Mouse (Mus musculus) neural tube, embryonic 14.5 days (tissue): ENCODE data around the gene Fam243. TPM values are rescaled to one million over a fixed set of nuclear protein-coding genes. Genes with fewer than 3 reads are reported as not detected.

ENCODE experiments used
- ATAC-seq: fragments of 200-750 bp; cut with Nextera tagmentation; 2 replicates; pipeline ENCODE4 v1.8.0; 2017; ENCODE audit warnings: low read depth, mild to moderate bottlenecking, moderate TSS enrichment, moderate library complexity
- H3K27ac ChIP-seq: fragments of 300-500 bp; sonication (generic); 2 replicates; pipeline ENCODE4 v1.5.1; 2014; ENCODE audit warnings: low read depth, mild to moderate bottlenecking, control low read depth, low read length, moderate library complexity, mixed read lengths
- H3K27me3 ChIP-seq: fragments of 300-500 bp; sonication (generic); 2 replicates; pipeline ENCODE4 v1.6.1; 2014; ENCODE audit warnings: low read length; ENCODE audit not compliant: control insufficient read depth, insufficient read depth
- H3K36me3 ChIP-seq: fragments of 300-500 bp; sonication (generic); 2 replicates; pipeline ENCODE4 v1.6.1; 2014; ENCODE audit warnings: low read length, mixed read lengths; ENCODE audit not compliant: control insufficient read depth, insufficient read depth
- H3K4me1 ChIP-seq: fragments of 300-500 bp; sonication (generic); 2 replicates; pipeline ENCODE4 v1.6.1; 2014; ENCODE audit warnings: low read length; ENCODE audit not compliant: control insufficient read depth, insufficient read depth
- H3K4me2 ChIP-seq: fragments of 300-500 bp; sonication (generic); 2 replicates; pipeline ENCODE4 v1.6.1; 2014; ENCODE audit warnings: mild to moderate bottlenecking, low read depth, low read length, control low read depth
- H3K4me3 ChIP-seq: fragments of 300-500 bp; sonication (generic); 2 replicates; pipeline ENCODE4 v1.5.1; 2014; ENCODE audit warnings: low read depth, low read length, control low read depth, mixed read lengths
- H3K9ac ChIP-seq: fragments of 300-500 bp; sonication (generic); replicated peaks from 2 replicates; pipeline ENCODE4 v1.6.1; 2014; ENCODE audit warnings: low read depth, mild to moderate bottlenecking, control low read depth, low read length, mixed read lengths
- H3K9me3 ChIP-seq: fragments of 300-500 bp; sonication (generic); 2 replicates; pipeline ENCODE4 v1.6.1; 2016; ENCODE audit warnings: low read length; ENCODE audit not compliant: control insufficient read depth
- WGBS: fragments of 180-500 bp; shearing (Covaris S2); extraction: QIAGEN DNeasy Blood & Tissue Kit; methylation state at CpG from one replicate; pipeline ENCODE4 v1.1.7; 2014; 5-methylcytosine and 5-hydroxymethylcytosine counted together
- polyA plus RNA-seq: library from polyadenylated mRNA; unstranded; fragments of >200 nt; fragmentation: Nextera tagmentation; extraction: Ambion mirVana; gene quantifications from 2 replicates; pipeline ENCODE4 v1.2.1, GENCODE M21; 2014

The Fam243 gene
- polyA plus RNA-seq = not detected in 2 replicates

GRCm38 (mm10) chr16:92321341-92321740 is at the start of gene Fam243:
Fam243 (minus strand) TSS chr16:92321441.
- no peak within 1 kb of the TSS for H3K9ac ChIP-seq
- H3K27me3 ChIP-seq = no peaks in the 10 kb centered on the region
- no peak within 1 kb of the TSS for H3K27ac ChIP-seq
- H3K4me3 ChIP-seq = no peak within 1 kb of the TSS
- H3K9me3 ChIP-seq = no peaks in the 10 kb centered on the region
- WGBS = 90% methylated on average over 8 of the region's 8 CpGs
- H3K4me1 ChIP-seq = no peaks in the 10 kb centered on the region
- H3K4me2 ChIP-seq = no peak within 1 kb of the TSS
- no peak for ATAC-seq
- H3K36me3 ChIP-seq = no peaks in the 10 kb centered on the region

- H3K36me3 ChIP-seq = no peaks in the 10 kb centered on the region
- H3K4me1 ChIP-seq = no peaks in the 10 kb centered on the region
- no peaks in the 10 kb centered on the region for H3K27me3 ChIP-seq
- no peak overlapping the region; the same call in 1 of the 2 replicates for H3K9ac ChIP-seq
- WGBS = 60% methylated on average over 2 of the region's 2 CpGs
- H3K27ac ChIP-seq = no peak overlapping the region
- ATAC-seq = no peak
- no peak overlapping the region for H3K4me2 ChIP-seq
- H3K9me3 ChIP-seq = no peaks in the 10 kb centered on the region
- no peak overlapping the region for H3K4me3 ChIP-seq
Observed at GRCm38 (mm10) chr16:92369260-92369659, 48.0 kb upstream of the Fam243 start.

GRCm38 (mm10) chr16:92365477-92365876 is 44.2 kb upstream of the Fam243 start:
- H3K9me3 ChIP-seq = no peaks in the 10 kb centered on the region
- no peaks in the 10 kb centered on the region for H3K27me3 ChIP-seq
- H3K4me1 ChIP-seq = no peaks in the 10 kb centered on the region
- H3K4me2 ChIP-seq = no peak overlapping the region
- H3K27ac ChIP-seq = no peak overlapping the region
- ATAC-seq = no peak
- no peaks in the 10 kb centered on the region for H3K36me3 ChIP-seq
- H3K4me3 ChIP-seq = no peak overlapping the region
- no peak overlapping the region for H3K9ac ChIP-seq
- 71% methylated on average over 7 of the region's 7 CpGs for WGBS

GRCm38 (mm10) chr16:92360711-92361110 is 39.5 kb upstream of the Fam243 start:
- Histone ChIP-seq H3K27ac (no peak overlapping the region), H3K36me3 (no peaks in the 10 kb centered on the region), H3K9ac (no peak overlapping the region), H3K9me3 (no peaks in the 10 kb centered on the region), H3K4me1 (no peaks in the 10 kb centered on the region), H3K4me3 (no peak overlapping the region), H3K4me2 (no peak overlapping the region), H3K27me3 (no peaks in the 10 kb centered on the region)
- 73% methylated on average over 7 of the region's 7 CpGs for WGBS
- no peak for ATAC-seq

GRCm38 (mm10) chr16:92359229-92359628 is 38.0 kb upstream of the Fam243 start, which contains the start of gene Kcne1:
Kcne1 (minus strand) TSS chr16:92359468.
- Histone ChIP-seq H3K9ac (no peak within 1 kb of the TSS), H3K4me2 (no peak within 1 kb of the TSS), H3K27ac (no peak within 1 kb of the TSS), H3K27me3 (no peaks in the 10 kb centered on the region), H3K9me3 (no peaks in the 10 kb centered on the region), H3K4me3 (no peak within 1 kb of the TSS), H3K4me1 (no peaks in the 10 kb centered on the region), H3K36me3 (no peaks in the 10 kb centered on the region)
- no peak; the same call in 1 of the 2 replicates for ATAC-seq
- WGBS = 66% methylated on average over 9 of the region's 9 CpGs

- Histone ChIP-seq H3K9ac (no peak overlapping the region), H3K4me1 (no peaks in the 10 kb centered on the region), H3K4me2 (no peak overlapping the region), H3K27me3 (no peaks in the 10 kb centered on the region), H3K4me3 (no peak overlapping the region), H3K9me3 (no peaks in the 10 kb centered on the region), H3K27ac (no peak overlapping the region), H3K36me3 (no peaks in the 10 kb centered on the region)
- 28% methylated on average over 9 of the region's 9 CpGs for WGBS
- ATAC-seq = no peak; the same call in 1 of the 2 replicates
Observed at GRCm38 (mm10) chr16:92358734-92359133, 37.5 kb upstream of the Fam243 start.

- Histone ChIP-seq H3K4me1 (no peaks in the 10 kb centered on the region), H3K9me3 (no peaks in the 10 kb centered on the region)
- 34% methylated on average over 10 of the region's 10 CpGs for WGBS
Observed at GRCm38 (mm10) chr16:92357566-92357965, 36.3 kb upstream of the Fam243 start.

GRCm38 (mm10) chr16:92357023-92357422 is 35.8 kb upstream of the Fam243 start:
- Histone ChIP-seq H3K27me3 (no peaks in the 10 kb centered on the region), H3K9ac (no peak overlapping the region), H3K36me3 (no peaks in the 10 kb centered on the region), H3K27ac (no peak overlapping the region), H3K9me3 (no peaks in the 10 kb centered on the region), H3K4me3 (no peak overlapping the region), H3K4me1 (no peaks in the 10 kb centered on the region), H3K4me2 (no peak overlapping the region)
- ATAC-seq = no peak
- 59% methylated on average over 9 of the region's 9 CpGs for WGBS

More at GRCm38 (mm10) chr16:92357566-92357965, 36.3 kb upstream of the Fam243 start:
- H3K27me3 ChIP-seq = no peaks in the 10 kb centered on the region
- no peak overlapping the region for H3K4me3 ChIP-seq
- H3K36me3 ChIP-seq = no peaks in the 10 kb centered on the region
- no peak overlapping the region for H3K4me2 ChIP-seq
- H3K27ac ChIP-seq = no peak overlapping the region
- no peak overlapping the region for H3K9ac ChIP-seq
- no peak for ATAC-seq

- H3K9me3 ChIP-seq = no peaks in the 10 kb centered on the region
- 90% methylated on average over 10 of the region's 11 CpGs for WGBS
- no peak overlapping the region for H3K4me2 ChIP-seq
- no peaks in the 10 kb centered on the region for H3K4me1 ChIP-seq
- H3K9ac ChIP-seq = no peak overlapping the region
- H3K27me3 ChIP-seq = no peaks in the 10 kb centered on the region
- no peak overlapping the region for H3K27ac ChIP-seq
- no peak for ATAC-seq
- H3K36me3 ChIP-seq = no peaks in the 10 kb centered on the region
- no peak overlapping the region for H3K4me3 ChIP-seq
Observed at GRCm38 (mm10) chr16:92355982-92356381, 34.7 kb upstream of the Fam243 start.
